Mouse (Mus musculus) heart, postnatal 0 days (tissue): ENCODE results near the gene Lin52.

Experiments
- CTCF ChIP-seq: IDR thresholded peaks from 2 replicates; pipeline ENCODE4 v1.5.1; 2016; ENCODE audit warnings: antibody characterized with exemption, control low read depth, low read depth
- EP300 ChIP-seq: IDR thresholded peaks from 2 replicates; pipeline ENCODE4 v1.6.1; 2016; ENCODE audit warnings: antibody characterized with exemption, low read depth

- TF ChIP-seq EP300 (no peak), CTCF (no peak)
Observed at GRCm38 (mm10) chr12:84408819-84409507, 42.3 kb upstream of the Lin52 start, which contains the start of the genes Entpd5 and Bbof1.
